ENCODE assay signal across 29 mouse cellular contexts in the genomic region with DNA sequence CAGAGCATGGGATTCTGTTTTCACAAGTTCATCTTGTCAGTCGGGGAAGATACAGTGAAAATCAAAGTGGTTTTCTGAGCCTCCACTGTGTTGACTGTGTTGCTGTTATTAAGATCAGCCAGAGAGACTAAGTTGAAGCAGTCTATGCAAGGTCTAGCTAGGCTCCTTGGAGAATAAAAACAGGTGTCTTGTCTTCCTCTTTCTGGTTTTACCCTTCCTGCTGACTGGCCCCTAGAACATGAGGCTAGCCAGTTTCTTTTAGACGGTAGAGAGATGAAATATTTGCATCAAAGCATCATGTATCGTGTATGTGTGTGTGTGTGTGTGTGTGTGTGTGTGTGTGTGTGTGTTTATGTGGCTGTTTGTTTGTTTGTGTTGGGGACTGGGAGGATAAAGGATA. TPM values are rescaled to one million over a fixed set of nuclear protein-coding genes. Genes with fewer than 3 reads are reported as not detected.
DNase-seq lines count a peak whose midpoint lies in the region; ATAC-seq lines count a peak whose summit lies in the region.
"Had no signal": no experiment of that assay in that cellular context is flagged by ENCODE, and none has a peak within 500 bp of the region (broad histone marks: within the 10 kb centered on the region; RNA-seq: fewer than 3 reads in every experiment).

No protein-coding gene starts in this region.

- 71% methylated on average over 3 of the region's 3 CpGs for WGBS in forebrain, embryonic 14.5 days
- WGBS in forebrain, embryonic 10.5 days = 84% methylated on average over 3 of the region's 3 CpGs
- 46% methylated on average over 3 of the region's 3 CpGs for WGBS in forebrain, embryonic 16.5 days
- 68% methylated on average over 3 of the region's 3 CpGs for WGBS in forebrain, embryonic 11.5 days

- no peaks in the 10 kb centered on the region for H3K4me1 ChIP-seq in forebrain, embryonic 14.5 days (ENCODE audit: control insufficient read depth, insufficient read depth, low read length)
- H3K4me1 ChIP-seq in forebrain, embryonic 10.5 days = no peaks in the 10 kb centered on the region
- peaks cover 4% of the 10 kb centered on the region; the same call in 1 of the 2 replicates for H3K4me1 ChIP-seq in forebrain, embryonic 16.5 days (replicated peaks; ENCODE audit: control insufficient read depth, insufficient read depth, low read length)
- H3K4me1 ChIP-seq in forebrain, embryonic 11.5 days (replicated peaks; ENCODE audit: control insufficient read depth, insufficient read depth, low read length) = no peaks in the 10 kb centered on the region
- H3K4me1 ChIP-seq: embryonic facial prominence, embryonic 13.5 days; embryonic facial prominence, embryonic 15.5 days; forebrain, embryonic 13.5 days had no signal

- no peak for DNase-seq in forebrain, embryonic 14.5 days (ENCODE audit: low spot score)
- no peak for DNase-seq in forebrain, embryonic 10.5 days (ENCODE audit: extremely low spot score, low spot score)
- DNase-seq in forebrain, embryonic 11.5 days (ENCODE audit: low spot score) = no peak
- DNase-seq in splenic B cell, adult 2 months (ENCODE audit: low read depth, low spot score) = peak; percentile 5
- no peak for DNase-seq in gastrocnemius, postnatal 36 days
- DNase-seq: adrenal gland, adult 8-10 months; adrenal gland, postnatal 14 days; cerebellum, adult 11 months; cerebellum, adult 18-20 months; cerebellum, adult 8-10 months; cerebellum, adult 9-11 months; cerebellum, postnatal 14 days; cerebellum, postnatal 36 days; embryo, embryonic 11 days had no signal

- H3K9me3 ChIP-seq in forebrain, embryonic 14.5 days (replicated peaks; ENCODE audit: control insufficient read depth, low read length) = no peaks in the 10 kb centered on the region
- no peaks in the 10 kb centered on the region for H3K9me3 ChIP-seq in forebrain, embryonic 10.5 days
- no peaks in the 10 kb centered on the region for H3K9me3 ChIP-seq in forebrain, embryonic 16.5 days (ENCODE audit: control insufficient read depth, low read length)
- H3K9me3 ChIP-seq in forebrain, embryonic 11.5 days (ENCODE audit: control insufficient read depth, low read length) = no peaks in the 10 kb centered on the region
- H3K9me3 ChIP-seq: embryonic facial prominence, embryonic 13.5 days; embryonic facial prominence, embryonic 15.5 days; forebrain, embryonic 13.5 days; G1E had no signal

- no peak overlapping the region for H3K4me3 ChIP-seq in forebrain, embryonic 14.5 days (ENCODE audit: low read depth, low read length)
- no peak overlapping the region for H3K4me3 ChIP-seq in forebrain, embryonic 10.5 days
- no peak overlapping the region for H3K4me3 ChIP-seq in forebrain, embryonic 16.5 days (replicated peaks; ENCODE audit: low read length)
- H3K4me3 ChIP-seq in forebrain, embryonic 11.5 days (ENCODE audit: low read depth, low read length) = no peak overlapping the region
- H3K4me3 ChIP-seq: embryonic facial prominence, embryonic 13.5 days; embryonic facial prominence, embryonic 15.5 days; erythroblast, embryonic 14.5 days; forebrain, embryonic 13.5 days had no signal

- H3K4me2 ChIP-seq in forebrain, embryonic 14.5 days (ENCODE audit: low read length) = no peak overlapping the region
- H3K4me2 ChIP-seq in forebrain, embryonic 16.5 days (ENCODE audit: low read length) = no peak overlapping the region
- H3K4me2 ChIP-seq in forebrain, embryonic 11.5 days (ENCODE audit: low read depth, low read length, severe bottlenecking) = no peak overlapping the region
- H3K4me2 ChIP-seq: embryonic facial prominence, embryonic 13.5 days; embryonic facial prominence, embryonic 15.5 days; forebrain, embryonic 13.5 days had no signal

- no peaks in the 10 kb centered on the region for H3K27me3 ChIP-seq in forebrain, embryonic 14.5 days (replicated peaks; ENCODE audit: control insufficient read depth, insufficient read depth, low read length)
- no peaks in the 10 kb centered on the region for H3K27me3 ChIP-seq in forebrain, embryonic 10.5 days (ENCODE audit: poor library complexity, severe bottlenecking)
- no peaks in the 10 kb centered on the region for H3K27me3 ChIP-seq in forebrain, embryonic 16.5 days (replicated peaks; ENCODE audit: control insufficient read depth, insufficient read depth, low read length)
- no peaks in the 10 kb centered on the region for H3K27me3 ChIP-seq in forebrain, embryonic 11.5 days (ENCODE audit: control insufficient read depth, insufficient read depth, low read length)
- no peaks in the 10 kb centered on the region for H3K27me3 ChIP-seq in splenic B cell, adult 2 months (ENCODE audit: control insufficient read depth, insufficient read depth, low read length, poor library complexity, severe bottlenecking)
- H3K27me3 ChIP-seq: embryonic facial prominence, embryonic 13.5 days; embryonic facial prominence, embryonic 15.5 days; forebrain, embryonic 13.5 days; Patski had no signal

- no peak overlapping the region for H3K27ac ChIP-seq in forebrain, embryonic 14.5 days (ENCODE audit: low read depth, low read length)
- H3K27ac ChIP-seq in forebrain, embryonic 10.5 days = no peak overlapping the region
- H3K27ac ChIP-seq in forebrain, embryonic 16.5 days (ENCODE audit: low read length) = 0 out of 2 replicates have a peak overlapping the region, but pooled peaks have one; percentile 9
- no peak overlapping the region for H3K27ac ChIP-seq in forebrain, embryonic 11.5 days (ENCODE audit: low read depth, low read length)
- H3K27ac ChIP-seq: embryonic facial prominence, embryonic 13.5 days; embryonic facial prominence, embryonic 15.5 days; forebrain, embryonic 13.5 days had no signal

- intact Hi-C loops in gastrocnemius, postnatal 36 days (cut with DNase I) = no loop called here

- no peak overlapping the region for H3K9ac ChIP-seq in forebrain, embryonic 14.5 days (ENCODE audit: low read length)
- H3K9ac ChIP-seq in forebrain, embryonic 16.5 days (replicated peaks; ENCODE audit: low read depth, low read length) = no peak overlapping the region
- no peak overlapping the region for H3K9ac ChIP-seq in forebrain, embryonic 11.5 days (ENCODE audit: low read length)
- H3K9ac ChIP-seq: embryonic facial prominence, embryonic 13.5 days; embryonic facial prominence, embryonic 15.5 days; forebrain, embryonic 13.5 days had no signal

- ATAC-seq in forebrain, embryonic 14.5 days = peak; percentile 50; the same call in 1 of the 2 replicates
- ATAC-seq in forebrain, embryonic 16.5 days = peak; percentile 49; the same call in 1 of the 2 replicates
- ATAC-seq in forebrain, embryonic 11.5 days (replicated peaks; ENCODE audit: low FRiP score) = no peak
- ATAC-seq: activated CD4-positive, CD25-positive, alpha-beta regulatory T cell, adult 4 months; Patski had no signal

- H3K36me3 ChIP-seq in forebrain, embryonic 14.5 days (ENCODE audit: control insufficient read depth, insufficient read depth, low read length) = no peaks in the 10 kb centered on the region
- no peaks in the 10 kb centered on the region for H3K36me3 ChIP-seq in forebrain, embryonic 10.5 days (replicated peaks)
- H3K36me3 ChIP-seq in forebrain, embryonic 16.5 days (ENCODE audit: control insufficient read depth, insufficient read depth) = no peaks in the 10 kb centered on the region
- no peaks in the 10 kb centered on the region for H3K36me3 ChIP-seq in forebrain, embryonic 11.5 days (ENCODE audit: control insufficient read depth, insufficient read depth, low read length)
- no peaks in the 10 kb centered on the region for H3K36me3 ChIP-seq in splenic B cell, adult 2 months (ENCODE audit: control insufficient read depth, insufficient read depth, low read length, poor library complexity, severe bottlenecking)
- H3K36me3 ChIP-seq: embryonic facial prominence, embryonic 13.5 days; embryonic facial prominence, embryonic 15.5 days; G1E had no signal

RNA-seq across cellular contexts. Expression of gene 4931428L18Rik, which starts 16.7 kb away (rescaled TPM):
- polyA plus RNA-seq in forebrain, embryonic 14.5 days (2014; fragmentation: Nextera tagmentation; extraction: Ambion mirVana) = not detected in 2 replicates
- polyA plus RNA-seq in forebrain, embryonic 10.5 days (2016; fragmentation: Nextera tagmentation; extraction: Ambion mirVana) = not detected in 2 replicates
- polyA plus RNA-seq in forebrain, embryonic 16.5 days (2015; fragmentation: Nextera tagmentation; extraction: Ambion mirVana) = not detected in 2 replicates
- not detected in 2 replicates for polyA plus RNA-seq in forebrain, embryonic 11.5 days (2014; fragmentation: Nextera tagmentation; extraction: Ambion mirVana)
- not detected for total RNA-seq in gastrocnemius, postnatal 36 days (2021)
- total RNA-seq: adrenal gland, adult 8-10 months; adrenal gland, postnatal 4 days; common myeloid progenitor, adult 5-6 weeks had no signal
- polyA plus RNA-seq: activated CD4-positive, CD25-positive, alpha-beta regulatory T cell, adult 4 months; brain, embryonic 14.5 days; embryonic facial prominence, embryonic 11.5 days; embryonic facial prominence, embryonic 13.5 days; embryonic facial prominence, embryonic 15.5 days; erythroblast, embryonic 14.5 days; forebrain, embryonic 13.5 days; frontal cortex, adult 2 months; G1E; Patski had no signal

RNA-seq across cellular contexts. Expression of gene Pih1d3, which starts 16.9 kb away (rescaled TPM):
- polyA plus RNA-seq in forebrain, embryonic 14.5 days (2014; fragmentation: Nextera tagmentation; extraction: Ambion mirVana) = not detected in 2 replicates
- not detected in 2 replicates for polyA plus RNA-seq in forebrain, embryonic 10.5 days (2016; fragmentation: Nextera tagmentation; extraction: Ambion mirVana)
- not detected in 2 replicates for polyA plus RNA-seq in forebrain, embryonic 16.5 days (2015; fragmentation: Nextera tagmentation; extraction: Ambion mirVana)
- not detected in 2 replicates for polyA plus RNA-seq in forebrain, embryonic 11.5 days (2014; fragmentation: Nextera tagmentation; extraction: Ambion mirVana)
- not detected for total RNA-seq in gastrocnemius, postnatal 36 days (2021)
- total RNA-seq: adrenal gland, adult 18-20 months; adrenal gland, adult 8-10 months; adrenal gland, postnatal 14 days; adrenal gland, postnatal 4 days; common myeloid progenitor, adult 5-6 weeks had no signal
- polyA plus RNA-seq: activated CD4-positive, CD25-positive, alpha-beta regulatory T cell, adult 4 months; brain, embryonic 14.5 days; C2C12; embryonic facial prominence, embryonic 11.5 days; embryonic facial prominence, embryonic 13.5 days; embryonic facial prominence, embryonic 15.5 days; erythroblast, embryonic 14.5 days; forebrain, embryonic 13.5 days; frontal cortex, adult 2 months; G1E; Patski had no signal

RNA-seq across cellular contexts. Expression of gene Lgsn, which starts 29.6 kb away (rescaled TPM):
- polyA plus RNA-seq in forebrain, embryonic 14.5 days (2014; fragmentation: Nextera tagmentation; extraction: Ambion mirVana) = not detected in 2 replicates
- polyA plus RNA-seq in forebrain, embryonic 10.5 days (2016; fragmentation: Nextera tagmentation; extraction: Ambion mirVana) = not detected in 2 replicates
- polyA plus RNA-seq in forebrain, embryonic 16.5 days (2015; fragmentation: Nextera tagmentation; extraction: Ambion mirVana) = not detected in 2 replicates
- polyA plus RNA-seq in forebrain, embryonic 11.5 days (2014; fragmentation: Nextera tagmentation; extraction: Ambion mirVana) = not detected in 2 replicates
- not detected for total RNA-seq in gastrocnemius, postnatal 36 days (2021)
- total RNA-seq: adrenal gland, adult 18-20 months; adrenal gland, adult 8-10 months; adrenal gland, postnatal 14 days; adrenal gland, postnatal 4 days; common myeloid progenitor, adult 5-6 weeks; G1E had no signal
- polyA plus RNA-seq: activated CD4-positive, CD25-positive, alpha-beta regulatory T cell, adult 4 months; brain, embryonic 14.5 days; C2C12; embryonic facial prominence, embryonic 11.5 days; embryonic facial prominence, embryonic 13.5 days; embryonic facial prominence, embryonic 15.5 days; erythroblast, embryonic 14.5 days; forebrain, embryonic 13.5 days; G1E; Patski had no signal
